Mouse (Mus musculus) urinary bladder, postnatal 36 days (tissue): ENCODE measurements at regions not wholly inside any gene's neighbourhood (a gene's known extent, or its start where the extent isn't known, plus 50 kb on each side); places are given as distances from the start of the nearest gene placed in this dataset.

Experiments used
- DNase-seq, 2 experiments: peaks; one replicate each; pipeline ENCODE4 v3.0.0; 2022; ENCODE audit warnings: low spot score in 2 of 2, mixed read lengths in 1 of 2

GRCm38 (mm10) chr8:91952981-91953380 lies 151.1 kb upstream of the Irx3 start:
- DNase-seq: no peak

- DNase-seq: no peak
Measured at GRCm38 (mm10) chr8:91949110-91949509, 147.2 kb upstream of the Irx3 start.

DNA sequence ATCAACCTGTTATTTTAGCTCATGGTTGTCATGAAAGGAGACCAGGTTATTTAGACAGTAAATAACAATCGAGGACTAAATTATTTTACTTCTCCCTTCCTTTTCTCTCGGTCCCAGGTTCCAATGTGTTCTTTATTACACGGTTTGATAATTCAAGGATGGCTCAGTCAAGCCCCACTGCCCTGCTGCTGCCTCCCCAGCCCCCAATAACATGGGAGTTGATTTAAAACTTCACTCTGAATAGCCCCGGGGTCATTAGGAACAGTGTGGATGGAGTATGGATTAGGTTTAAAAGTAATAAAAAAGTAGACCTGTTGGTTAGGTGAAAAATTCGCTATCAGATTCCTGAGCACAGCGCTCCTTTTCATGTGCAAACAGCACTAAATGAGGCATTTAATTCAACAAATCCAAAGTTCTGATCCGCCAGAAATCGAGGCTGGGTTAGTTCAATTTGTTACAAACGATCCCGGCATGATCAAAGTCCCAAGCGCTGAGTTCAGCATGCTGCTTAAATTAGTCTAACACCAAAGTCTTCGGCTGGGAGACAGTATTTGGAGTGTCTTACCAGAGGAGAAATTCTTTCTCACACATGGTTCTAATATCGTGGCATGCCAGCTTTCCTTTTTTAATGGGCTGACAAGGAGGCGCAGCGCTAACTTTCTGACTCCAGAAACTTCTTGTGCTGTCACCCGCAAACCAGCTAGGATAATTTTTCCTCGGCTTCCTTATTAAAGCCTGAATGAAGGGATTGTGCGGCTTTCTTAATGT lies 146.5 kb upstream of the Irx3 start:
- no peak for DNase-seq

DNA sequence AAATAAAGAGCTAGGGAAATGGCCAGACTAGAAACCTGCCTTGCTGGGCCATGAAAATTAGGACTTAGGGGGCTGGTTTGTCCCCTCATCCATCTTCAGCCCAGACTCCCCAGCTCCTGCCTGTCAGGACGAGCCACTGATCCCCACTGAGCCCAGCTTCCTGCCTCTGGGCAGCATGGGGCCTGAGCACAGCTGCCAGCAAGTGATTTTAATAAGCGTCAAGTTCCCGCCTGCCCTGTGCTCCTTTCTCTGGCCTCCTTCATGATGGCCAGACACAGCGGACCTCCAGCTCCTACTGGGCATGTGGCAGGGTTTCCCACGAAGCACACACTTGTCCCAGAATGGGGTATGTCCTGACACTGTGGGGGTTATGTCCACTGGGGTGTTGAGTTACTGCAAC lies 139.1 kb upstream of the Irx3 start:
- no peak for DNase-seq

- DNase-seq: no peak
Measured at GRCm38 (mm10) chr8:91937227-91937626, 135.4 kb upstream of the Irx3 start.

- DNase-seq: no peak
Measured at GRCm38 (mm10) chr8:91930520-91930919, 128.7 kb upstream of the Irx3 start.

DNA sequence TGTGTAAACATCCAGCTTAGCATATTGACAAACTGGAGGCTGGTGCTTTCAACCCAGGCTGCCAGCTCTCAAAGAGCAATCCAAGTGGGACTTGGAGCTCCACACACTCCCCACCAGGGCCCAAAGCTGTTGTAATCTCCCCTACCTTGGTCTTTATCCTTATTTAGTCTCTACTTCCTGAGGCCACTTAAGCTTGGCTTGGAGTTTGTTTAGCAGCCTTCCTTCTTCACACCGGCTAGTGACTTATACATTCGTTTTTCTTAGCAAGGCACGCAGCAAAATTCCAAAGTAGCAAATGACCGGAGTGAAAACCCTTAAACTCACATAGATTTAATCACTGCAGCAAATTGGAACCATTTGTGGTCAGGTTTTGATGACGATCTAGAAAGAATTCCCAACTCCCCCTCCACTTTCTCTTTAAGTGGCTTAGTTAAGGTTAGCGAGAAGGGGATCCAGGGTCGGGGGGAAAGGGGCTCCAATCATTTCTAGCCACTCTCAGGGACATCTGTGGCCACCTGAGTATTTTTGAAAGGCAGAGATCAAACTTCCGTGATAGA lies 124.2 kb upstream of the Irx3 start:
- DNase-seq: no peak

GRCm38 (mm10) chr8:91924152-91924551 lies 122.3 kb upstream of the Irx3 start:
- no peak for DNase-seq

GRCm38 (mm10) chr8:91922211-91922874 lies 120.5 kb upstream of the Irx3 start:
- DNase-seq: no peak

GRCm38 (mm10) chr8:91917834-91918233 lies 116.0 kb upstream of the Irx3 start:
- no peak for DNase-seq

DNA sequence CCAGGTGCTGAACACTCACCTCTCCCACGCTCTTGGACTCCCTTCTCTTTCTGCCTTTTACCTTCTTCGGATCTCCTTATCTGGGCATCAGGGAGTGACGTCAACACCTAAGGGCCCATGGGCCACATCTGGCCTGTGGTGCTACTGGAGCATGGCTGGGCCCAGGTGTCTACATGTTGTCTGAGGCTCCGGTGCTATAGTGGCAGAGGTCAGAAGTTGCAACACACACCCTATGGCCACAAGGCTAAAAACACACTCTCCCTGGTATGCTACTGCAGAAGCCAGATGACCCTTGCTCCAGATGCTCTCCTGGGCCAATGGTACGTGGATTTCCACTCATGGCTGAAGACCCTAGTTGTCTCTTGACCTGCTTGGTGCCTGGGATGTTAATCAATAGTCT lies 112.1 kb upstream of the Irx3 start:
- DNase-seq: no peak

DNA sequence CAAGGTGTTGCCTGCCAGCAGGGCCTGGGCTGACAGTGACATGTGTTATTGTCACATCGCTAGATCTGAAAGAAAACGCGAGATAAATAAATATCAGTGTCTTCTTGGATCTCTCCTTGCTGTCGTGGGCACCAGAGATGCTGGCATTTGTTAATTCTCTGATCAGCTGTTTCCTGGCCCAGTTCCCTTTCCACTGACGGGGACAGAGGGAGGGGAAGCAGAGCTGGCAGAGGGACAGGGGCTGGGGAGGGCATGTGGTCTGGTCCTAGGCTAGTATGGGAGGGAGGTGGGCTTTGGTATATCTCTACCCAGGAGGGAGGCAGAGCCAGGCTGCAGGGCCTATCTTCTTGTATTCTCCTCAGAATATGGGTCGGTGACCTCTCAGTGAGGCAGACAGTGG lies 111.3 kb upstream of the Irx3 start:
- no peak for DNase-seq

DNA sequence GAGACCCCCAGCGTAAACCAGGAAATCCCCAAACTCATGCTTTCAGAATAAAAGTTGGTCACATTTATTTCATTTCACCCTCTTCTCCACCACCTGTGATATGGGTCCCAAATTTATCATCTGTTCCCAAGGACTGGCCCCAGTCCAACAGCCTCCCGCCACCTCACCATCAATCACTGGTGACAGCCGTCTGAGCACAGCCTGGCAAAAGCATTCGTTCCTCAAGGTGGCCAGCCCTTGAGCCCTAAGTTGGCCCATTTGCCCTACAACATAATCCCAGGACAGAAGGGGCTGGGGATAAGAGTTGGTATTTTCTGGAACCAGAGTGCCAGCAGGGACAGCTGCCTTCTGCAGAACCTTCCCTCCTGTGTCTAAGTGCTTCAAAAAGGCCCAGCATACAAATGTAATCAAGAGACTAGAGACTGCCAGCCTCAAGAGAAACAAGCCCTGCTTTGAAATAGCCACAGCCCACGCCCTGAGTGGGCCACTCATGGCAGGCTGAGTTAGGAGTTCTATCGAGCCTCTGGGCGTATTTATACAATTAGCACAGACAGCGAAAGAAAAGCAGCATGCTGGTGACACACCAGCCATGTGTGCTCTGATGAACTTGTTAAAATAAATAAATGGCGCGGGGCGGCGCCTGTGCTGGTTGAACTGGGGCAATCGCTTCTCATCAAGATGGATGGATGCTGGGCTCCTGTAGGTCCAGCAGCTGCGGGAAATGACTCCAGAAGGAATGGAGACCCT lies 107.9 kb upstream of the Irx3 start:
- DNase-seq: no peak

GRCm38 (mm10) chr8:91908731-91909353 lies 107.0 kb upstream of the Irx3 start:
- DNase-seq: no peak

GRCm38 (mm10) chr8:91907178-91907577 lies 105.3 kb upstream of the Irx3 start:
- DNase-seq: no peak

DNA sequence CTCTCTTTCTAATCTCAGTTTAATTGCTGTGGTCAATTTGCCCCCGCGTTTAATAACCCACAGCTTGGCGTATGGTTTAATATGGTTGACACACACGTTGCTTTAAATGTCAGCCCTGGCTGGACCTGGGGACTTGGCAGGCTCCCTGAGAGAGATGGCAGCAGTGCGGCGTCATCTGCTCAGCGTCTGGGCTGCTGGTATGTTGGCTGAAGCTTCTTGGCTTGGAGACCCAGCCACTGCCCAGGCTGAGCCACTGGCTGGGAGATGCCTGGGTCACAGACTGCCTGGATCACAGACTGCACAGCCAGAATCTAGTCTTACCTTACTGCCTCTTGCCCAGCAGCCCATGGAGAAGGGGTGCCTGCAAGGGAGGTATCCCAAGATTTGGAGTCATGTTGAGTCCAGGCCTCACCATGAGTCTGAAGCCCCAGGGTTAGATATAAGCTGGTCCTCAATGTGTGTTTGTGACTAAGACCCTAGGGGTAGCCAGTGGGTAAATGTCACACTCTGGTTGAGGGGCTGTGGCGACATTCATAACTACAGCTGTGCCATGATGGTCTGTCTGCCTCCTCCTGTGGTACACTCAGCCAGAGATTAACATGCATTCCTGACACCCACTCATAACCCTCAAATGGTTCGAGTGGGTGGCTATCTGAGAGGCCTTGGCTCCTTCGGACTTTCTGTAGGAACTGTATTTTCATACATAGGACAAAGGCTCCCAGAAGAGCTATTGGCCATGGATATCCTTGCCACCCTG lies 99.8 kb upstream of the Irx3 start:
- DNase-seq: no peak

DNA sequence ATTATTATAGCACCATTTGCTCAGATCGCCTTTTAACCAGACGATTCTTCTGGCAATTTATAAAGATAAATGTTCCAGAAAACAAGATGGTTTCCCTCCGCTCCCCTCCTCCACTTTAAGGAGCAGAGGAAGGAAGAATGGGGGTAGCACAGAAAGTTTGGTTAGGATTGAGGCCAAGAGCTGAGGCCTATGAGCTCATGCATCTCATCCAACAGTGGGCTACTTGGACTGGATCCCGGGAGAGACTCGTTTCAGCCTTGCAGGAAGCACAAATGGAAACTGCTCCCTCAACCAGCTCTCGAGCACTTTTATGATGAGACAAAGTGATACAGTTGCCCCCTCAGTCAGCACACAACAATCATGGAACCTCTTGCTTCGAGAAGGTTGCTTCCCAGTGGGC lies 97.9 kb upstream of the Irx3 start:
- no peak for DNase-seq

DNA sequence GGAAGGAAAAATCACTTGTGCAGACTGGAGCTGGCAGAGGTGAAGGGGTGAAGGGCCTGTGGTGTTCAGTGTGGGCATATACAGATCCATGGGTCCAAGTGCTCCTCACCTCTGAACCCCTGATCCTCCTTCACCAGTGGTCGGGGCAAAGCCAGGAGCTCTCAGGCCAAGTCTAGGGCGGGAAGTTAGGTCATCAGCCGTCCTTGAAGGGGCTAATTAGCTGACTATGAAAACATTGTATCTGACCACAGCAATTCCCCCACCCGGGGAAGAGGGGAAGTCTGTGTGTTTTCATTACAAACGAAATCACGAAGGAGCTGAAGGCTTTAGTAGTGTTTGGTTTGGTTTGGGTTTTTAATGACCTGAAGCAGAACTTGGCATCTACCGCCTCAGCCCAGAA lies 95.5 kb upstream of the Irx3 start:
- no peak for DNase-seq

- DNase-seq: no peak
Measured at GRCm38 (mm10) chr8:91895987-91896386, 94.1 kb upstream of the Irx3 start.

GRCm38 (mm10) chr8:91884862-91885261 lies 83.0 kb upstream of the Irx3 start:
- no peak for DNase-seq

DNA sequence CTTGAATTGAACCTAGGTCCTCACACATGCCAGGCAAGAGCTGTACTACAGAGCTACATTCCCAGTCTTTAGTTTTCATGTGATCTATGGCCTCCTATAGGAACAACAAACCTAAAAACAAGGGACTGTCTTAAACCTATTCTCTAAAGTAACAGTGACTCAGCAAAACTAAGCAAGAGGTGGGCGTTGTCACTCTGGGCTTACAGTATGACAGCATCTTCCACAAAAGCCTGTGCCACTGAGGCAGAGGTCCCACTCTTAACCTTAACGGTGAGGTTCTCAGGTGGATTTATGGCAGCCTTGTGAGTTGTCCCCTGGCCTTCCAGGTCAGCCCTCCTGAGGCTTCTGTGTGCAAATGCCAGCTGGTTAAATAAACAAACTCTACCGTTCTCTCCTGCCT lies 82.5 kb upstream of the Irx3 start:
- DNase-seq: no peak
